Mouse (Mus musculus) limb, embryonic 14.5 days (tissue): ENCODE data around the gene Cand1. TPM values are rescaled to one million over a fixed set of nuclear protein-coding genes. Genes with fewer than 3 reads are reported as not detected.

Source experiments
- ATAC-seq: fragments of 200-750 bp; cut with Nextera tagmentation; 2 replicates; pipeline ENCODE4 v1.8.0; 2017; ENCODE audit warnings: low read depth, moderate number of reproducible peaks, moderate TSS enrichment; ENCODE audit not compliant: low FRiP score
- DNase-seq: peaks from one replicate; pipeline ENCODE4 v3.0.0-alpha.2; 2015; ENCODE audit warnings: low spot score
- H3K27ac ChIP-seq: fragments of 300-500 bp; sonication (generic); replicated peaks from 2 replicates; pipeline ENCODE4 v1.5.1; 2014; ENCODE audit warnings: low read depth, mild to moderate bottlenecking, low read length, moderate library complexity, mixed read lengths
- H3K27me3 ChIP-seq: fragments of 300-500 bp; sonication (generic); 2 replicates; pipeline ENCODE4 v1.6.1; 2014; ENCODE audit warnings: low read length, mixed read lengths; ENCODE audit not compliant: control insufficient read depth, insufficient read depth
- H3K36me3 ChIP-seq: fragments of 300-500 bp; sonication (generic); 2 replicates; pipeline ENCODE4 v1.6.1; 2014; ENCODE audit warnings: mild to moderate bottlenecking, low read length, moderate library complexity, mixed read lengths; ENCODE audit not compliant: control insufficient read depth, insufficient read depth
- H3K4me1 ChIP-seq: fragments of 300-500 bp; sonication (generic); 2 replicates; pipeline ENCODE4 v1.6.1; 2014; ENCODE audit warnings: antibody characterized with exemption, low read length, mixed read lengths; ENCODE audit not compliant: control insufficient read depth, insufficient read depth
- H3K4me2 ChIP-seq: fragments of 300-500 bp; sonication (generic); replicated peaks from 2 replicates; pipeline ENCODE4 v1.6.1; 2014; ENCODE audit warnings: low read depth, mild to moderate bottlenecking, low read length, moderate library complexity; ENCODE audit not compliant: severe bottlenecking
- H3K4me3 ChIP-seq: fragments of 300-500 bp; sonication (generic); replicated peaks from 2 replicates; pipeline ENCODE4 v1.5.1; 2014; ENCODE audit warnings: low read length
- H3K9ac ChIP-seq: fragments of 300-500 bp; sonication (generic); 2 replicates; pipeline ENCODE4 v1.6.1; 2014; ENCODE audit warnings: mild to moderate bottlenecking, low read depth, low read length, moderate library complexity; ENCODE audit not compliant: severe bottlenecking
- H3K9me3 ChIP-seq: fragments of 300-500 bp; sonication (generic); 2 replicates; pipeline ENCODE4 v1.6.1; 2016; ENCODE audit warnings: low read length; ENCODE audit not compliant: control insufficient read depth
- POLR2A ChIP-seq: fragments of 200-500 bp; IDR thresholded peaks from 2 replicates; pipeline ENCODE4 v1.8.0; 2012; ENCODE audit warnings: inconsistent platforms, mild to moderate bottlenecking, moderate library complexity, borderline replicate concordance; ENCODE audit not compliant: insufficient read depth, insufficient read length; ENCODE audit errors: extremely low read depth
- WGBS: fragments of 180-500 bp; shearing (Covaris S2); extraction: QIAGEN DNeasy Blood & Tissue Kit; methylation state at CpG from one replicate; pipeline ENCODE4 v1.1.7; 2014; 5-methylcytosine and 5-hydroxymethylcytosine counted together
- polyA plus RNA-seq, 2 experiments: library from polyadenylated mRNA; depleted of rRNA in 1 of 2; stranded (reverse) in 1 of 2; unstranded in 1 of 2; fragments of >200 nt; fragmentation: Nextera tagmentation in 1 of 2; extraction: Ambion mirVana in 1 of 2; gene quantifications; 2 replicates each; pipeline versions ENCODE4 v1.2.1 to v1.2.3; 2012 to 2014

Gene Cand1
- polyA plus RNA-seq, 2 experiments, result 54.9 to 87.2 TPM

DNA sequence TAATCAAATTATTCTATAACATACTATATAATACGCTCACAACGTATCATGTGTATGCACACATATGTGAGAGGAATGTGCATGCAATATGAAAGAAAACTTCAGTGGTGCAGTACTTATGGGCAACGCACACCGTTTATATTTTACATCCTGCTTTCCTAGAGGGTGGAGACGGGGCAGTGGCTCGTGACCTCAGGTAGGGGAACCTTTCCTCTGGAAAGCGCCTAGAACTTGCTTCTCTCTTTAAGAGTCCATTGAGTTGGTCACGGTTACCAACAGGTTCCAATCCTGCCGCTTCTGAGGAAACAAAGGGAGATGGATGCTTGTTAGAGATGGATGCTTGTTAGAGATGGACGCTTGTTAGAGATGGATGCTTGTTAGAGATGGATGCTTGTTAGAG lies 31.2 kb upstream of the Cand1 start:
- ATAC-seq (no peak), DNase-seq (no peak)
- no peaks in the 10 kb centered on the region for H3K27me3 ChIP-seq
- no peak overlapping the region for H3K9ac ChIP-seq
- 87% methylated on average over 10 of the region's 10 CpGs for WGBS
- no peaks in the 10 kb centered on the region for H3K9me3 ChIP-seq
- no peak overlapping the region for H3K4me2 ChIP-seq
- H3K4me1 ChIP-seq, result no peaks in the 10 kb centered on the region
- no peaks in the 10 kb centered on the region for H3K36me3 ChIP-seq
- TF ChIP-seq POLR2A, result no peak
- H3K4me3 ChIP-seq, result no peak overlapping the region
- no peak overlapping the region for H3K27ac ChIP-seq

DNA sequence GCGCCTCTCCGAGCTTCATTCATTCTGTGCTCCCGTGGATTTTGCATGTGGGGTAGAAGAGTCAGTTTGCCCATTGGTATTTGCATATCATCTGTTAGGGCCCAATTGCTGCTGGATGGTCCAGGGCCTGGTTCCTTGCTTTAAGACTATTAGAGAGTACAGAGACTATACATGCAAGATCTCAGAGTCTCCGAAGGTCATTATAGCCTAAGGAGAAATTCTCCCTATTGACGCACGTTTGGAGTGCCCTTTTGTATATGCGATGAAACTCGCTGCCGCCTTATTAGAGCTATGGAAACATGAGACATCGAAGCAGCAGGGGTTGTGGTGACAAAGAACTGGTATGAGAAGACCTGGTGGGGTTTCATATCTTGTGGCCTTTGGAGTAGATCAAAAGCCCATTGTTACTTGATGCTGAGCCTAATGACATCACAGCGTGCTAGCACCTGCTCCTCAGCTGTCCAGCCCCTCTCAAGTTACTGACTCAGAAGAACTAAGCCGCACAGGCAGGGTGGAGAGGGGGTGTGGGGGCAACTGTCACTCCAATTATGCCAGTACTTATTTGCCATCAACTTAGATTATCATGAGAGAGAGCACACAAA lies 30.6 kb upstream of the Cand1 start:
- no peaks in the 10 kb centered on the region for H3K4me1 ChIP-seq
- DNase-seq (peak; percentile 23), ATAC-seq (peak; percentile 71; the same call in 1 of the 2 replicates)
- H3K27ac ChIP-seq, result no peak overlapping the region
- no peaks in the 10 kb centered on the region for H3K36me3 ChIP-seq
- no peak overlapping the region for H3K4me3 ChIP-seq
- no peak for TF ChIP-seq POLR2A
- H3K4me2 ChIP-seq, result no peak overlapping the region
- 82% methylated on average over 12 of the region's 12 CpGs for WGBS
- H3K9me3 ChIP-seq, result no peaks in the 10 kb centered on the region
- H3K9ac ChIP-seq, result no peak overlapping the region
- no peaks in the 10 kb centered on the region for H3K27me3 ChIP-seq

DNA sequence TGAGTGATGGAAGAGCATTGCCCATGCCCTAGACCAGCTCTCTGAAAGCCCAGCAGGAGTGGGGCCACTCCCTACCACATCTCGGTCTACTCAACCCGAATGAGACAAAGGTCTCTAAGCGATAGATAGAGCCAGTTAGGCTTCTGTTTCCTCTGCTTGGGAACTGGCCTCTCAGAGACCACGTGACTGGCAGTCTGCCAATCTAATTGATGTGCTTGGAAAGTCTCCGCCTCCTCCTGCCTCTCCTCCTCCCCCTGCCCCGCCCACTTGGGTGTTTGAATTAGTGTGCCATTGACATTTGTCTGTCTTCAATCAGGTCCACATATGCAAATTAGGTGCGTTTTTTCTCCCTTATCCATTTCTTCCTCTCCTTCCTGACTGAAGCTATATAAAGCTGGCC lies 24.9 kb upstream of the Cand1 start:
- no peak overlapping the region for H3K9ac ChIP-seq
- H3K4me2 ChIP-seq, result no peak overlapping the region
- DNase-seq, result peak; percentile 16
- no peak overlapping the region for H3K4me3 ChIP-seq
- no peaks in the 10 kb centered on the region for H3K4me1 ChIP-seq
- no peak for ATAC-seq
- no peaks in the 10 kb centered on the region for H3K9me3 ChIP-seq
- no peaks in the 10 kb centered on the region for H3K36me3 ChIP-seq
- 76% methylated on average over 7 of the region's 7 CpGs for WGBS
- no peaks in the 10 kb centered on the region for H3K27me3 ChIP-seq
- TF ChIP-seq POLR2A, result no peak
- no peak overlapping the region for H3K27ac ChIP-seq

DNA sequence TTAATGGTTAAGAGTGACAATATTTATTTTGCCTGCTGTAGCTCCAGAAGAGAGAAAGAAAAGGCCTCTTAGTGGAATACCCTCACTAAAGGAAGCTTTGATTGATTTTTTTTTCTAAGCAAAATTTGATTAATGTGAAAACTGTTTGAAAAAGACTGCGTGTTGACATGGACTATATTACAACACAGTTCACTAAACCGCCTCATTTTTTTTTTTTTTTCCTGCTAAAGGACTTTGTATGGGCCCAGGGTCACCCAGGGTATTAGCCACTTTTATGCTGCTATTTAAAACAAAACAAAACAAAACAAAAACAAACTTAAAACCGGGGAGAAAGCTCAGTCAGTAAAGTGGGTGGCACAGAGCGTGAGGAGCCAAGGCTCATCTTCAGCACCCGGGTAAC lies 23.0 kb upstream of the Cand1 start:
- Histone ChIP-seq H3K4me2 (no peak overlapping the region), H3K36me3 (no peaks in the 10 kb centered on the region), H3K4me1 (no peaks in the 10 kb centered on the region), H3K9ac (no peak overlapping the region), H3K27me3 (no peaks in the 10 kb centered on the region), H3K4me3 (no peak overlapping the region), H3K9me3 (no peaks in the 10 kb centered on the region), H3K27ac (no peak overlapping the region)
- 87% methylated on average over 5 of the region's 5 CpGs for WGBS
- ATAC-seq (no peak), DNase-seq (no peak)
- TF ChIP-seq POLR2A, result no peak

DNA sequence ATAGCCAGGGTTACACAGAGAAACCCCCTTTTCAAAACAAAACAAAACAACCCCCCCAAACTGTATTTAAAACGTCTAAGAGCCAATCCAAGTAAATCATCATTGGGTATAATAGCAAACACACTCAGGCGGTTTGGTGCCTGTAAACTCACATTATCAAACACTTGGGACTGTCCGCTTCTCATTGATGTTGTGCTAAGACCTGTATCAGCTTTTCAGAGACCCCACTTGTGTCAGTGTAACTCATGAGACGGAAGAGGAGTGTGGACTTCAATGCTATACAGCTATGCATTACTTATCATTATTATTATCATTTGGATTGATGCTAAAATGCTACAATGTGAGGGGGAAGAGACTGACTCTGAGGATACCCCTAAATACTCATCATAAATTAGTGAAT lies 18.0 kb upstream of the Cand1 start:
- TF ChIP-seq POLR2A, result no peak

DNA sequence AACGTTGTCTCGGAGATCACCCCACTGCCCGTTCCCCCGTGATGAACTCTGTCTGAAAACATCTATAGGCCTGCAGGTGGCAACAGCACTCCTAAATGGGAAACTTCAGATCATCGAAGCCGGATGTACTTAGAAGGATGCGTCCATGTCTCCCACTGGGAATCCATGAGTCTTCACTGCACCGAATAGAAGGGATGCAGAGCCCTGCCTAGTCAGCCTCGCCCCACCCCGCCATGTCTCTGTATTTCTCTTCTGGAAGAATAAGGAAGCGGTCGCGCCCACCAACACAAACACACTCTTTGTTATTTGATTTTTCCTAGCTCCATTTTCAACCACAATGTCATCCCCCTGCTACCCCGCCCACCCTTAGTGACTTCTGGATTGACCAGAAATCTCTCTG lies 4.3 kb upstream of the Cand1 start:
- H3K9ac ChIP-seq, result no peak overlapping the region
- H3K4me2 ChIP-seq, result no peak overlapping the region
- H3K4me1 ChIP-seq, result peaks cover 5% of the 10 kb centered on the region; the same call in 1 of the 2 replicates
- H3K27ac ChIP-seq, result no peak overlapping the region
- H3K27me3 ChIP-seq, result no peaks in the 10 kb centered on the region
- H3K9me3 ChIP-seq, result no peaks in the 10 kb centered on the region
- ATAC-seq (no peak), DNase-seq (no peak)
- no peaks in the 10 kb centered on the region for H3K36me3 ChIP-seq
- no peak for TF ChIP-seq POLR2A
- WGBS, result 89% methylated on average over 14 of the region's 14 CpGs
- H3K4me3 ChIP-seq, result no peak overlapping the region

More for the DNA sequence above, 18.0 kb upstream of the Cand1 start:
- H3K27ac ChIP-seq, result no peak overlapping the region
- H3K9me3 ChIP-seq, result no peaks in the 10 kb centered on the region
- H3K4me1 ChIP-seq, result no peaks in the 10 kb centered on the region
- no peaks in the 10 kb centered on the region for H3K36me3 ChIP-seq
- no peak overlapping the region for H3K4me2 ChIP-seq
- no peaks in the 10 kb centered on the region for H3K27me3 ChIP-seq
- 74% methylated on average over 4 of the region's 4 CpGs for WGBS
- H3K9ac ChIP-seq, result no peak overlapping the region
- H3K4me3 ChIP-seq, result no peak overlapping the region
- no peak for DNase-seq
- ATAC-seq, result no peak
